Mouse (Mus musculus): ENCODE measurements at regions not wholly inside any gene's neighbourhood (a gene's known extent, or its start where the extent isn't known, plus 50 kb on each side); places are given as distances from the start of the nearest gene placed in this dataset.
A peak's percentile ranks its signal among the peaks of the same experiment; 100 is the strongest.

GRCm38 (mm10) chr6:143377121-143377520 is 210.1 kb downstream of the Etnk1 start:
- no peak overlapping the region for H3K9ac ChIP-seq (ENCODE audit: low read depth, low read length)
- no peak overlapping the region for H3K27ac ChIP-seq (replicated peaks; ENCODE audit: low read depth, low read length)
- ATAC-seq (ENCODE audit: low read depth) (no peak), DNase-seq (ENCODE audit: low spot score) (no peak)
- H3K4me3 ChIP-seq (ENCODE audit: low read depth, low read length): no peak overlapping the region
- 90% methylated on average over 14 of the region's 14 CpGs for WGBS
- no peaks in the 10 kb centered on the region for H3K27me3 ChIP-seq (replicated peaks; ENCODE audit: control insufficient read depth, insufficient read depth, low read length)
- no peaks in the 10 kb centered on the region for H3K9me3 ChIP-seq (ENCODE audit: control insufficient read depth, low read length)
- no peaks in the 10 kb centered on the region for H3K4me1 ChIP-seq (ENCODE audit: control insufficient read depth, insufficient read depth, low read length)
- H3K36me3 ChIP-seq (ENCODE audit: control insufficient read depth, insufficient read depth, low read length): no peaks in the 10 kb centered on the region
- H3K4me2 ChIP-seq (ENCODE audit: low read depth, low read length): no peak overlapping the region

DNA sequence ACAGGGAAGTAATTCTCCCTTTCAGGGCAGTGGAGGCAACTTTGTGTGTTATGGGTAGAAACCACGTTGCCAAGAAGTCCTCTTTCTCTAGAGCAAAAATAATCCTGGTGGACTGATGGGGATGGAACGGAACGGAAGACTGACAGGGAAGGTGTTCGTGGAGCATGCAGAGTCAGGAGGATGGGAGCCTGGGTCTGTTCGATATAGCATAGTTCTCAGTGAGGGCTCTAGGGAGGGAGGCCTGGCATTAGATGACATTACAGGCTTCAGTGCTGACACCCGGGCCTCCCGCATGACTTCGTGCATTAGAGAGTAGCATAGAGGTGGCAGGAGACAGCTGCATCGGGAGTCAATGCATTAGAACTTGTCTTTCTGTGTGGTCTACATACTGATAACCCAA is 211.1 kb downstream of the Etnk1 start:
- Histone ChIP-seq H3K4me1 (ENCODE audit: control insufficient read depth, insufficient read depth, low read length) (no peaks in the 10 kb centered on the region), H3K9ac (ENCODE audit: low read depth, low read length) (no peak overlapping the region), H3K4me2 (ENCODE audit: low read depth, low read length) (no peak overlapping the region), H3K27ac (replicated peaks; ENCODE audit: low read depth, low read length) (no peak overlapping the region), H3K4me3 (ENCODE audit: low read depth, low read length) (no peak overlapping the region), H3K27me3 (replicated peaks; ENCODE audit: control insufficient read depth, insufficient read depth, low read length) (no peaks in the 10 kb centered on the region), H3K9me3 (ENCODE audit: control insufficient read depth, low read length) (no peaks in the 10 kb centered on the region), H3K36me3 (ENCODE audit: control insufficient read depth, insufficient read depth, low read length) (no peaks in the 10 kb centered on the region)
- DNase-seq (ENCODE audit: low spot score) (no peak), ATAC-seq (ENCODE audit: low read depth) (no peak)
- WGBS: 86% methylated on average over 9 of the region's 9 CpGs

- Histone ChIP-seq H3K27me3 (replicated peaks; ENCODE audit: control insufficient read depth, insufficient read depth, low read length) (no peaks in the 10 kb centered on the region; the same call in 1 of the 2 replicates), H3K4me3 (ENCODE audit: low read depth, low read length) (no peak overlapping the region), H3K9ac (ENCODE audit: low read depth, low read length) (no peak overlapping the region), H3K27ac (replicated peaks; ENCODE audit: low read depth, low read length) (no peak overlapping the region), H3K36me3 (ENCODE audit: control insufficient read depth, insufficient read depth, low read length) (no peaks in the 10 kb centered on the region), H3K9me3 (ENCODE audit: control insufficient read depth, low read length) (no peaks in the 10 kb centered on the region), H3K4me1 (ENCODE audit: control insufficient read depth, insufficient read depth, low read length) (no peaks in the 10 kb centered on the region), H3K4me2 (ENCODE audit: low read depth, low read length) (no peak overlapping the region)
- 91% methylated on average over 3 of the region's 3 CpGs for WGBS
- DNase-seq (ENCODE audit: low spot score) (no peak), ATAC-seq (ENCODE audit: low read depth) (no peak)
These were observed 213.5 kb downstream of the Etnk1 start for GRCm38 (mm10) chr6:143380490-143380889.

GRCm38 (mm10) chr6:143386597-143387450 is 219.8 kb downstream of the Etnk1 start:
- Histone ChIP-seq H3K9ac (ENCODE audit: low read depth, low read length) (no peak overlapping the region), H3K4me3 (ENCODE audit: low read depth, low read length) (no peak overlapping the region), H3K9me3 (ENCODE audit: control insufficient read depth, low read length) (no peaks in the 10 kb centered on the region), H3K4me1 (ENCODE audit: control insufficient read depth, insufficient read depth, low read length) (no peaks in the 10 kb centered on the region), H3K36me3 (ENCODE audit: control insufficient read depth, insufficient read depth, low read length) (no peaks in the 10 kb centered on the region), H3K27me3 (replicated peaks; ENCODE audit: control insufficient read depth, insufficient read depth, low read length) (no peaks in the 10 kb centered on the region; the same call in 1 of the 2 replicates), H3K27ac (replicated peaks; ENCODE audit: low read depth, low read length) (no peak overlapping the region), H3K4me2 (ENCODE audit: low read depth, low read length) (no peak overlapping the region)
- no peak for ATAC-seq (ENCODE audit: low read depth)
- peak; percentile 39 for DNase-seq (ENCODE audit: low spot score)
- 89% methylated on average over 16 of the region's 16 CpGs for WGBS

- DNase-seq (ENCODE audit: low spot score) (peak; percentile 34), ATAC-seq (ENCODE audit: low read depth) (no peak)
- no peaks in the 10 kb centered on the region for H3K9me3 ChIP-seq (ENCODE audit: control insufficient read depth, low read length)
- H3K4me2 ChIP-seq (ENCODE audit: low read depth, low read length): no peak overlapping the region
- no peaks in the 10 kb centered on the region for H3K36me3 ChIP-seq (ENCODE audit: control insufficient read depth, insufficient read depth, low read length)
- H3K9ac ChIP-seq (ENCODE audit: low read depth, low read length): no peak overlapping the region
- H3K27ac ChIP-seq (replicated peaks; ENCODE audit: low read depth, low read length): no peak overlapping the region
- H3K4me3 ChIP-seq (ENCODE audit: low read depth, low read length): no peak overlapping the region
- no peaks in the 10 kb centered on the region for H3K27me3 ChIP-seq (replicated peaks; ENCODE audit: control insufficient read depth, insufficient read depth, low read length)
- WGBS: 40% methylated on average over 10 of the region's 10 CpGs
- no peaks in the 10 kb centered on the region for H3K4me1 ChIP-seq (ENCODE audit: control insufficient read depth, insufficient read depth, low read length)
These were observed 226.7 kb downstream of the Etnk1 start for GRCm38 (mm10) chr6:143393543-143394207.

DNA sequence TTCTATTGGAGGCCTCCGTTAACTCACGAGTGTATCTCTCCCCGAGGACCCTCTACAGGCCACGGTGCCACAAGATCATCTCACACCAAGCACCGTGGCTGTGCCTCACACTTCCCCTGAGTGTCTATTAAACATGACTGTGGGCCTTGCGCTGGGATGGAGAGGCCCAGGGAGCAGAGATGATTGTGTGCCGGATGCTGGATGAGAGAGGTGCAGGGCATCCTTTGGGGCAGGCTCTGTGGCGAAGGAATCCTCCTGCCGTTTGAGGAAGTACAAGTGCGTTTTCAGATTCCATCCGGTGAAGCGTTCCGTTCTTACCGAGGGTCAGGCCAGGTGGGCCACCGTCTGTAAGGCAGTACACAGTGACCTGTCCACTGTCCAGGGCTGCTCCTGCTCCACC is 227.4 kb downstream of the Etnk1 start:
- 84% methylated on average over 15 of the region's 15 CpGs for WGBS
- Histone ChIP-seq H3K27me3 (replicated peaks; ENCODE audit: control insufficient read depth, insufficient read depth, low read length) (no peaks in the 10 kb centered on the region), H3K4me1 (ENCODE audit: control insufficient read depth, insufficient read depth, low read length) (no peaks in the 10 kb centered on the region), H3K9me3 (ENCODE audit: control insufficient read depth, low read length) (no peaks in the 10 kb centered on the region), H3K4me2 (ENCODE audit: low read depth, low read length) (no peak overlapping the region), H3K36me3 (ENCODE audit: control insufficient read depth, insufficient read depth, low read length) (no peaks in the 10 kb centered on the region), H3K9ac (ENCODE audit: low read depth, low read length) (no peak overlapping the region), H3K4me3 (ENCODE audit: low read depth, low read length) (no peak overlapping the region), H3K27ac (replicated peaks; ENCODE audit: low read depth, low read length) (no peak overlapping the region)
- DNase-seq (ENCODE audit: low spot score): no peak
- ATAC-seq (ENCODE audit: low read depth): no peak

DNA sequence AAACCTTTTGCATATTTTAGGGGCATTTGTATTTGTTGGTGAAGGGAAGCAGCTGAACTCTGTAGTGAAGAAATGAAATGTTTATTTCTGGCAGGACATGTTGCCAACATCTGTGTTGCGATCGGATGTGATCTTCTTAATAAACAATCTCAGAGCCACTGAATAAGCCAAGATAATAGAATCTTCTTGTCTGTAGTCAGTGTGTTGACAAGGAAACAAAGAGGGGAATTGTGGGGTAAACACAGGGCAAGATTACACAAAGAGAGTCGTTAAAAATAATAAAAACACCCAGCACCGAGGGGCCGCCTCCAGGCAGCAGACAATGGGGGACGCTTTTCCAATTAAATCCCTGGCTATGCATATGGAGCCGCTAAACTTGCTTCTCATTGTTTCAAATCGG is 234.4 kb downstream of the Etnk1 start:
- no peaks in the 10 kb centered on the region; the same call in 1 of the 2 replicates for H3K27me3 ChIP-seq (replicated peaks; ENCODE audit: control insufficient read depth, insufficient read depth, low read length)
- no peaks in the 10 kb centered on the region for H3K36me3 ChIP-seq (ENCODE audit: control insufficient read depth, insufficient read depth, low read length)
- no peak for DNase-seq (ENCODE audit: low spot score)
- H3K9ac ChIP-seq (ENCODE audit: low read depth, low read length): no peak overlapping the region
- H3K4me2 ChIP-seq (ENCODE audit: low read depth, low read length): no peak overlapping the region
- no peak overlapping the region for H3K27ac ChIP-seq (replicated peaks; ENCODE audit: low read depth, low read length)
- no peaks in the 10 kb centered on the region for H3K9me3 ChIP-seq (ENCODE audit: control insufficient read depth, low read length)
- whole genome bisulfite sequencing: 40% methylated on average over 8 of the region's 8 CpGs
- ATAC-seq (ENCODE audit: low read depth): no peak
- H3K4me1 ChIP-seq (ENCODE audit: control insufficient read depth, insufficient read depth, low read length): no peaks in the 10 kb centered on the region
- H3K4me3 ChIP-seq (ENCODE audit: low read depth, low read length): no peak overlapping the region

DNA sequence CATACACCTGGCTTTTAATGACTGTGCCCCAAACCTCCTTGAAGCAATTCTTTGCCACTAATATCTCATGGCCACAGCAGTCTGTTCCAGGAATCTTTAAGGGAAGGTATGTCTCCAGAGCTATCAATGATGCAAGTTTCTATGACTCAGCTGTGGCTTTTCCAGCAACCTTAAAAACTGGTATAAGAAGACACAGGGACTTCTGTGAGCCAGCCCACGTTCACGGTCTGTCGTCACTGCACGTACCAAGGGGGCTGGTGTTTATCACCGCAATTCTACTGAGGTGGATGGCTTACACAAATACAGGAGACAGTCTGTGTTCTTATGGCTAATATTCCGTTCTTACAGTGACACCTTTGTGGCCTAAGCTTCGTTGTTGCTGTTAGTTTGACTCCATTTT is 234.9 kb downstream of the Etnk1 start:
- ATAC-seq (ENCODE audit: low read depth) (no peak), DNase-seq (ENCODE audit: low spot score) (no peak)
- no peak overlapping the region for H3K4me2 ChIP-seq (ENCODE audit: low read depth, low read length)
- no peaks in the 10 kb centered on the region for H3K36me3 ChIP-seq (ENCODE audit: control insufficient read depth, insufficient read depth, low read length)
- no peaks in the 10 kb centered on the region; the same call in 1 of the 2 replicates for H3K27me3 ChIP-seq (replicated peaks; ENCODE audit: control insufficient read depth, insufficient read depth, low read length)
- H3K4me3 ChIP-seq (ENCODE audit: low read depth, low read length): no peak overlapping the region
- no peaks in the 10 kb centered on the region for H3K4me1 ChIP-seq (ENCODE audit: control insufficient read depth, insufficient read depth, low read length)
- H3K9ac ChIP-seq (ENCODE audit: low read depth, low read length): no peak overlapping the region
- H3K27ac ChIP-seq (replicated peaks; ENCODE audit: low read depth, low read length): no peak overlapping the region
- WGBS: 76% methylated on average over 7 of the region's 7 CpGs
- no peaks in the 10 kb centered on the region for H3K9me3 ChIP-seq (ENCODE audit: control insufficient read depth, low read length)
